Mouse (Mus musculus) skeletal muscle tissue, adult 2 months (tissue): ENCODE results near the gene Trpc4ap.

Experiments used
- DNase-seq: peaks from one replicate; pipeline ENCODE4 v3.0.0-alpha.2; 2012; ENCODE audit warnings: low read depth, low spot score

The Trpc4ap gene

DNA sequence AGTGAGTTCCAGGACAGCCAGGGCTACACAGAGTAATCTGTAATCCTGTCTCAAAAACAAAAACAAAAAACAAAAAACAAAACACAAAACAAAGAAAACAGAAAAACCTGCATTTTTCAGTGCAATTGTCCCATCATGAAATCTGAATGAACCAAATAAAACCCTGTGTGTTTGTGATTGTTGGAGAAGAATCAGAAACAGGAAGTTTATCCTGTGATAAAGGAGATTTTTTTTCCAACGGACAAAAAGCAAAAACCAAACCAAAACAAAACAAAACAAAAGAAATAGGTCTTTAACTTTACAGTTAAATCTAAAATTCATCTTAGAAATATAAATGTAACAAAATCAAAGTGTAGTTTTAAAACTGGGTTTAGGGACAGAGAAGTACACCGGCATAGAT, 2.4 kb upstream of the Trpc4ap start:
- DNase-seq: no peak

DNA sequence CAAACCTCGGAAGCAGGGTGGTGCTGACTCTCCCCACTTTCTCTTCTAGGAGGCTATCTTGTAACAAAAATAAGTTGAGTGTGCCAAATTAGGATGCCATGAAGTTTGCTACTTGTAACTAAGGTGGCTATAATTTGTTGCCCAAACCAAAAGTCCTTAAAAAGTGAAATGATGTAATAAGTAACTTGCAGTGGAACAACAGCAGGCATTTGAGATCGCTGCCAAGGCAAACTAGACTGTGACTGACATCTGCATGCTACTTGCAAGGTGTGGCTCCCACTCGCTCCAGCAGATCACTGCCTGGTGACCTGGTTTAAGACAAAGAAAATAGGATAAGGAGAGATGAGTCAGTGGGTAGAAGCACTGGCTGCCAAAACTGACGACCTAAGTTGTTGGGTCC, 952 bp upstream of the Trpc4ap start:
- DNase-seq: no peak

DNA sequence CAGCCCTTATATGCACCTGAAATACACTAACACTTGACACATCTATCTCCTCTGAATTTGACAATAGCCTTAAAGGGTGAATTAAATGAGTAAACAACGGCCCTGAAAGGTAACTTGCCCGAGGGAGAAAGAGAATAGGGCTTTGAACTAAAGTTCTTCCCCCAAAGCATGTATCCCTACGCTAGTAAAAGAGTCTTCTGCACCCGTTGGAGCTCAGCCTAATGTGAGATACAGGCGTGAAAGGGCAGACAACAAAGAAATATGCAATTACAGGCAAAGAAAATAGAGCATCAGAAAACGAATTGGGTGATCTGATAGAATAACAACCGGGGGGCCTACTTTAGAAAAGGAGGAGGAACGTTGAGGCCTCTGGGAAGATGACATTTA, 855 bp downstream of the Trpc4ap start:
- no peak for DNase-seq

DNA sequence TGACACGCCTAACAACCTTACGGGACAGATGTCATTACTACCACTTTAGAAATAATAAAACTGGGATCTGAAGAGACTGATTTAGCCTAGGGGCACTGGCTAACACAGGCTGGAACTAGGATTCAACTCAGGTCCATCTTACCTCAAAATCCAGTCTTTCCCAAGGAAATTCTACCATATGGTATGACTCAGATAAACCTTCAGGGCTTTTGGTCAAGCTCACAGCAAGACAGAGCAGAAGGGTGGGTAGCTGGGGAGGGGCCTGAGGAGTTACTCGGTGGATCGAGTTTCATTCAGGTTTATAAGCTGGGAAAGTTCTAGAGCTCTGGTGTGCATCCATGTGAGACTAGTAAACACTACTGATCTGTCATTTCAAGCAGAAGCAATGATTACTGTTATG, 3.0 kb downstream of the Trpc4ap start:
- DNase-seq: no peak

DNA sequence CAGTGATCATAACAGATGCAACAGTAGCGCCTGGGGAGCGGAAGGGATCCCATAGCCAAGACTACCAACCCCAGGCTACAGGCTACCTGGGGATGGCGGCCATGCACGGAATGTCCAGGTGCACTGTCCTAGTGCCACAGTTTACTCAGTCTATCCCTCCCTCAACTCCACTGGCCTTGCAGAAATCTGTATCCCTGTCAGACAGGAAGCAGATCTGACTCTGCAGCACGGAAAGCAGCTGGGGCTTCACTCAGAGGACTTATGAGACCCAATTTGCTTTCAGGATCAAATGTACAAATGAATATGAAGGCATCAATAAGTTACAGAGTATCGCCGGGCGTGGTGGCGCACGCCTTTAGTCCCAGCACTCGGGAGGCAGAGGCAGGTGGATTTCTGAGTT, 4.4 kb downstream of the Trpc4ap start:
- DNase-seq: no peak

DNA sequence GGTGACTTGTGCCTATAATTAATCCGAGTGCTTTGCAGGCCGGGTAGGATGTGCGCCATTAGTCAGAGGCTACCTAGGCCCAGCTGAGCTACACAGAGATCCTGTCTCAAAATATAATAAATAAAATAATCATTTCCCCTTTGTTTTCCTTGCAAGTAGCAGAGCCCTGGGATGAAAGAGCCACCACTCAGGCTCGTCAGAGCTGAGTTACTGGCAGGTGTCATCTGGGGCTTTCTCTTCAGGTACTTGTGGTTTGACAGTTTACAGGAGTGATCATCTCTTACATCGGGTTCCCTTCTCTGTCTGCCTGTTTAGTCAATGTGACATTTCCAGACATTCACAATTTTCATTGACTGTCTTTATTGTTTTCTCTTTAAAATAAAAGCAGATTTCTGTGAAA, 5.6 kb downstream of the Trpc4ap start:
- DNase-seq: no peak

DNA sequence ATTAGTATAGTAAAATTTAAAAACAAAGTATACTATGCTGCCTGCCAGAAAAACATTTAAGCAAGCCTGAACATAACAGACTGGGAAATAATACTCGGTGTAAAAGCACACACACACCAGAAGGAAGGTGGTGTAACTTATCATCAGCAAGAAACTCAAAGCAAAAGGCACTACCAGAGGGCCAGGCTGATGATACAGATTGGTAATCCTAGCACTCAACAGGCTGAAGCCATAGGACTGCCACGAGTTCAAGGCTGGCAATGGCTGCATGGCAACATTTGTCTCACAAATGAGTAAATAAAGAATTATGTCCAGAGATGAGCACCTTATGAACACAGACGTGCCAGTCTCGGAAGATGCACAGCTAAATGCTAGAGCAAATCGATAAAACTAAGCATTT, 8.4 kb downstream of the Trpc4ap start:
- no peak for DNase-seq

DNA sequence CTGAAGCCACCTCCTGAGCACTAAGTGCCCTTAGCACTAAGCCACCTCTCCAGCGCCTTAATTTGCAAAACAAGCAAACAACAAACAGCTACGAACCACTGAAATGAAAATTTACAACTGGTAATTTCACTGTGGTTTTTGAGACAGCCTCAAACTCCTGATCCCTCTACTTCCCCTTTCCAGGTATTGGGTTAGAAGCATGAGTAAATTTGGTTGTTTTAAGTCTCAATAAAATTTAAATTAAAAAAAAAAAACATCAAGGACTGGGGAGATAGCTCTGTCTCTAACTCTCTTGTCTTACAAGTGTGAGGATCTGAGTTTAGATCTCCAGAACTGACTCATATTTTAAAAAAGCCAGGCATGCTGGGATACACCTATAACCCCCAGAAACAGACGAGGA, 9.0 kb downstream of the Trpc4ap start:
- DNase-seq: no peak

DNA sequence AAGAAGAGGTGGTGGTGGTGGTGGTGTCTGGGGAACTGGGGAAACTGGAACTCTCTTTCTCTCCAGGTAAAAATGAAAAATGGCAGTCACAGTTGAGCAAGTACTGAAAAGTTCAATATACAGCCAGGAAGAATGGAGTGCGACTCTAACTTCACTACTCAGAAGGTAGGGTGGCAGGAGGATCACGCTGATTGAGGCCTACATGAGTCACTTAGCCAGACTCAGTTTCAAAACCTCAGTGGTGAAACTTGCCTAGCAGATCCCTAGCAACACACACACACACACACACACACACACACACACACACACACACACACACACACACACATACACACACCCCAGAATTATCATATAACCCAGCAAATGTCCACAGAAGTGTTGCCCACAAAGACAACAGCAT, 10.3 kb downstream of the Trpc4ap start:
- no peak for DNase-seq

DNA sequence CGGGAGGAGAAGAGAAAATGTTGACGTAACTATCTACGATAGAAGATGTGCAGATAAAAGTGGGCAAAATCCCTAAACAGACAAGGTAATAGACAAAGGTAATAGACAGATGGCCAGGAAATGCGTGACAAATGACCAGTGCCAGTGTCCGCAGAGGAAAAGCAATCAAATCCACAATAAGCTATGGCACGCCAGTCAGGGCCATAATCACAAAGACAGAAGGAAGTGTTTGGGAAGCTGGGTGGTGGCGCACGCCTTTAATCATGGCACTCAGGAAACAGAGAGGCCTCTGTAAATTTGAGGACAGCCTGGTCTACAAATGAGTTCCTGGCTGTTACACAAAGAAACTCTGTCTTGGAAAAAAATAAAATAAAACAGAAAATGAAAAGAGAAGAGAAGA, 11.0 kb downstream of the Trpc4ap start:
- DNase-seq: no peak

DNA sequence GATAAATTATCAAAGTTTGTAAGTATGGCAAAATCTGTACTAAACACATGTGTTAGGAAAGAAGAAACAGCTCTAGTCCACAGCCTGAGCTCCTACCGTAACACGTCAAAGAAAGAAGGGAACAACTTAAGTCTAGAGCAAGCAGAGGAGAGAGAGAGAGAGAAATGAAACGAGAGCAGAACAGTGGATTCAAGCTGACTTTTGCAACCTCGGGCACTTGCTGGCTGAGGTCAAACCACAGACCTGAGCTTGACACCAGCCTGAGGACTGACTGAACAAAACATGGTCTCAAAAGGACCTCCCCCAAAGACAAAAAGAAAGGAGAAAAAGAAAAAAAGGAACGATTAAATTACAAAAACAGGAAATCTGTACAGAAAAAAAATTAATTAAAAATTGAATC, 11.6 kb downstream of the Trpc4ap start:
- no peak for DNase-seq

DNA sequence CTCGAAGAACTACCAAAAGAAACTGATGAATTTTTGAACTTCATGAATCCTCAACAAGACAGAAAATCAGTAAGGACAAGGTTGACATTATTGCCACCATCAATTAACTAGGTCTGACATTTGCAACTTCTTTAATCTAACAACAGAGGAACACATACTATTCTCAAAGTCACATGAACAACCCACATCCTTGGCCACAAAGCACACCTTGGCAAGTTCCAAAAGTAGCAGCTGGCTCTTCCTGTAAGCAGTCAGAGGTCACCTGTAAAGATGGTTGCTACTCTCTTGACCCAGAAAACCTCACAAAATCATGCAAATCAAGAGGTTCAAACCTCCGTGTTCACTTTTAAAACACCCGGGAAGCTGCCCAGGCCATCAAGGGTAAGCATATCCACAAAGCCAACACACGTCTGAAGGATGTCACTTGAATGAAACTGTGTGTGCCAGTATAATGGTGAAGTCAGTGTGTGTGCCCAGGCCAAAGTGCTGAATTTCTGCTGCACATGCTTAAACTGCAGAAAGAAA, 12.5 kb downstream of the Trpc4ap start:
- no peak for DNase-seq

DNA sequence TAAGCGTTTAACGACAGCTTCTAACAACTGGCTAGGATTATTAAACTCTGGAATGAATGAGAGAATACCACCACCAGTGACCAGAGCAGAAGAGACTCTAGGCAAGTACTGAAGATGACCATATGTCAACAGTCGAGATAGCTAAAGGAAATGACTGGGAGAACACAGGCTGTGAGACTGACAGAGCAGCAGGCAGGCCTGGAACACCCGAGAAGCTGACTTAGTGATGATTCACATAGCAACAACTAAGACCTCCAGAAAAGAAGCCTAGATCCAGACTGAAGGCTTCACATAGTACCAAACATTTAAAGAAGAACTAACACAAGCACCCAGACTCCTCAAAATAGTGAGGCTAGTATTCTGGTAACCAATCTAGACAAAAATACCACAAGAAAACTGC, 17.1 kb downstream of the Trpc4ap start:
- DNase-seq: no peak

DNA sequence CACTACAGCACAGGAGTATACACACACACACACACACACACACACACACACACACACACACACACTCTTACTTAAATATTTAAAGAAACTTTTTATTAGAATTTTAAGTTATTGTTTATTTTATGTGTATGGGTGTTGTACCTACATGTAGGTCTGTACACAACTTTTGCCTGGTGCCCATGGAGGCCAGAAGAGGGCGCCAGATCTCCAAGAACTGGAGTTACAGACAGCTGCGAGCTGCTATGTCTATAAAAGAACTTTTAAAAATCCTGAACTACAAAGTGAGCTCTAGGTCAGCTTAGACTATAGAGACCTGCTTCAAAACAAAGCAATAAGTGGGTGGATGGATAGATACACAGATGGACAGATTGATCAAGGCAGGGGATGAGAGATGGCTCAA, 18.6 kb downstream of the Trpc4ap start:
- DNase-seq: peak; percentile 40

DNA sequence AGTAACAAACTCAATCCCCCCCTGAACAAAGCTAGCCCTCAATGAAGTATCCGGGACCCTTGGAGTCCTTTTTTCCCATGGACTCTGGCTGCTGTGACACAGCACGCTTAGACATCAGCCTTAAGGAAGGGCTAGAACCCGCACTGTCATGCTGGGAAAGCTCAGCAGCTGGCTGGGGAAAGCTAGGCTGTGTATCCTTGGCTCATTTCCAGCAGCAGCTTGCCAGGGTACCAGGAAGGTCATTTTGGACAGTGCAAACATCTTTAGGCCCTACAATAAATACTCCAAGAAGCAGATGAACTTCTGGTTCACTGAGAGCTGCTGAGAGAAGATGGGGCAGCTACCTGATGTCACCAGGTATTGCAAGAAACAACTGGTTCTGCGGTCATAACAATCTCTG, 20.9 kb downstream of the Trpc4ap start:
- peak; percentile 29 for DNase-seq

DNA sequence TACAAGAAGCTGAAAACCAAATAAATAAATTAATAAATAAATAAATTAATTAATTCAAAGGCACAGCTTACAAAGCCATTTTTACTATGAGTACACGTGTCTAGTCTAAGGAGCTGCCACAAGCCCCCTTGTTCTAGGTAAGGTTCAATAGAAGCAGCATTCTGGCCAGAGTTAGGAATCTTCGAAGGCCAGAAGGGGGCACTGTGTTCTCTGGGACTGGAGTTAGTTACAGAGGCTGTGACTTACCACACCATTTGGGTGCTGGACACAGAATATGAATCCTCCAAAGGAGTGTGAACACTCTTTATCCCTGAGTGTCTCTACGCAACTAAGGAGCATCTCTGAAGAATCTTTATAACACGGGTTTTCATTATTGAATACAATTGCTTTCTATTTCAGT, 23.7 kb downstream of the Trpc4ap start:
- DNase-seq: no peak

DNA sequence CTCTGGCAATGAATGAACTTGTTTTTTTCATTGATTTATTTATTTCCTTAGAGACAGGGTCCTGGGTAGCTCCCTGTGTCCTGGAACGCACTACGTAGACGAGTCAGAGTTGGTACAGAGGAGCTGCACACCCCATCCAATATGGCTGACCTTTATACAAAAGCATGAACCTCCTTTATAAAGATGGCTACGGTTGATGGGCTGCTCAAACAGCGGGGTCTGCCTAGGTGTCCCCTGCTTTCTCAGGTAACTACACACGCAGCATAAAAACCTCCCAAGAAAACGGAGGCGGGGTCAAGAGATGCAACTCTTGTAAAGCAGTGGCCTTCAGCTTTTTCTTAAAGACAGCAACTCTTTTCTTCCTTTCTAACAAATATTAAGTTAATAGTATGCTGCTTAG, 24.3 kb downstream of the Trpc4ap start:
- DNase-seq: no peak

DNA sequence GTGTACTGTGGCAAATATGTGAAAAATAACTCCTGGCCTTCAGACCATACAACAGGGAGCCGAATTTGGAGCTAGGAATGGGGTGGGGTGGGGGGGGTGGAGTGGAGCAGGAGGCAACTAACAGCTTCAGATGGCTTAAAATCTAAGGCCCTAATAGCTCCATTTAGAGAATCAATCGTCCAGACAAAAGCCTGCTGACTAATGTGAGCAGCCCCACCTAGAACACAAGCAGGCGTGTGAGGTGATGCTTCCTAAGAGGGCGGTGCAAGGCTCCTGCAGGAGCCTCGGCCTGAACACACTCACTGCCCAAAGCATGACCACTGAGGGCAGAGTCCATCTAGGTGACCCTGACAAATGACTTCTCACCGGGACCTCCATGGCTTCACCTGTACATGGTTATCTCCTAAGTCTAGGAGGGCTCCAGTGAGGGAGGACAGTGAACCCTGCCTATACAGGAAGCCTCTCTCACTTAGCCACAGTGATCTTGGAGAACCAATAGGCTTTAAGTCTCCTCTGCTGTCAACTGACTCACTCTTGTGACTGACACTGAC, 28.2 kb downstream of the Trpc4ap start:
- no peak for DNase-seq

DNA sequence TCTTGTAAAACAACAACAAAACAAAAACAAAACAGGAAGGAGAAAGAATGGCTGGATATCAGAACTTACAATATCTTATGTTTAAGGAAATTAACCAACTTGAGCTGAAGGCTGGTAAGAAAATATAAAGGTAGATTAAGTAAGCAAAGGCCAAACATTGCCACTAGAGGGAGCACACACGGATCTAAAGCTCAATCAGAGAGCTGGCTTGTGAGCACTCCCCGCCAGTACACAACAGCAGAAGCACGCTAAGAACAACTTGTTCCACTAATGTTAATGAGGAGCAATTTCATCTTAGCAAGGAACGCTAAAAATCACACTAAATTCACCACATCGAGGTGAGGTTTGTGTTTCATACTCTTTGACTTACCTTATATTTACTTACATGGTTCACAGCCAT, 29.1 kb downstream of the Trpc4ap start:
- peak; percentile 22 for DNase-seq

DNA sequence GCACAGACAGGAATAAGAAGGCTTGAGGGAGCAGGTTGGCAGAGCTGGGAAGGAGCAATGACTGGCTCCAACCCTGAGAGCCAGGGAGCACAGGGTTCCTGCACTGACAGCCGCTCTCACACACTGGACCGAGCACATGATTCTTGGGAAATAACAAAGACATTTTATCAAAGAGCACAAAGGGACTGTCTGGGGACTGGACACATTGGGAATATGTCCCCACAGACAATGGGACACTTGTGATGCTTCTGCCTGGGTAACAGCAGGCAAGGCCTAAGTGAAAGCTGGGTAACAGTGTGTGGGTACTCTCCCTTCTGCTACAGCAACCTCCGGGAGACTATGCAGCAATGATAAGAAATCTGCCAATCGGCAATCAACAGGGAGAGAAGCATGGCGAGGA, 29.8 kb downstream of the Trpc4ap start:
- DNase-seq: no peak

DNA sequence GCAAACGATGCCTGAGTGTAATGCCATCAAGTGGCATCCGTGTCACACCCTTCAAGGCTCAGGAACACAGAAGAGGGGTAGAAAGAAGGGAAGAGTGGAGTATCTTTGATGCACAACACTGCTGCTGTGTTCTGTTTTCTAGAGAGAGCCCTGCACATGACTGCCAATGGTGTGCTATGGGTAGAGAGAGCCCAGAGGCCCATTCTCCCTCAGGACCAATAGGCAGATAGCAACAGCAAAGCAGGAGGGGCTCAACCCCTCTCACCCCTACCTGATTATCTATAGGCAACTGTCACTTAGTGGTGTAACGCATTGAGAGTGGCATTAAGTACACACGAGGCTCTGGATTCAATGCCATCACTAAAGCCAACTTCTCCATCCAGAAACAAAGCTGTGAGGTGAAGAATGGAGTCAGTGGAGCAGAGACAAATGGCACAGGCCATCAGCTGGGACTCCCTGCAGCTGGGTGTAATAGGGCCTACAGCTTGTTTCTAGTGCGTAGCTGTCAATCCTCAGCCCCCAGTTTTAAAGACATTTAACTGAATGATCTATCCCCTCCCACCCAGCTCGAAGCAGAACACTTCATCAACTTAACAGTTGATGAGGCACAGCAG, 36.3 kb downstream of the Trpc4ap start:
- no peak for DNase-seq

DNA sequence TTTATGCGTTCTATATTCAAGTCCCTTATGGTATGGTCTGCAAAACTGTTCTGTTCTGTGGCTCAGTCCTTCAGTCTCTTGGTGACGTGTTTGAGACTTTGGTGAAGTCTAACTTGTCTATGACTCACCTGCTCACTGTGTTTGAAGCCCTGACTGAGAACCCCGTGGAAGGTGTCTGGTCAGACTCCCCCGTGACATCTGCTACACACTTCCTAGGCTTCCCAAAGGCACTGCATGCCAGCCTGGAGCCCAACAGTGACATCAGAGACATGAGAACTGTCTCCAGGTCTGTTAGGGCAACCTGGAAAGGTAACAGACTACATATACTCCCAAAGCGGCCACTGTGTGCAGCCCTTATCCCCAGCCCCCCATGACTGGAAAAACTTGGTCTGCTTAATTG, 39.6 kb downstream of the Trpc4ap start:
- no peak for DNase-seq

DNA sequence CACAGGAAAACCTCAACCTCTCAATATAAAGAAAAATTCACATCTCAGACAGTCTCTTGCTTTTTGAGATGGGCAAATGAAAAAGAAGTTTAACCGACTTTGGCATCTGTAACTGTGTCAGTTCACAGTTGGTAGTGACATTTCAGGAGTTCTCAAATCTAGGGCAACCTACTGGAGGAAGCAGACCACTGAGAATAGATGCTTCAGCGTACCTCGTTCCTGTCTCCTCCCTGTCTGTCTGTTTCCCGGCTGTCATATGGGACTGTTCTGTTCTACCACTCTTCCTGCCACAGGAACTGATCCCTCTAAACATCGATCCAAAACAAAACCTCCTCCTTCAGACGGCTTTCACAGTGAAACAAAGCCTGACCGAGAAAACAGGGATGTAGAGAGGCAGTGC, 46.4 kb downstream of the Trpc4ap start:
- DNase-seq: no peak
